Mouse (Mus musculus) kidney, adult 11 months (tissue): ENCODE measurements at regions not wholly inside any gene's neighbourhood (a gene's known extent, or its start where the extent isn't known, plus 50 kb on each side); places are given as distances from the start of the nearest gene placed in this dataset.

Experiments
- DNase-seq: peaks from one replicate; pipeline ENCODE4 v3.0.0; 2022

DNA sequence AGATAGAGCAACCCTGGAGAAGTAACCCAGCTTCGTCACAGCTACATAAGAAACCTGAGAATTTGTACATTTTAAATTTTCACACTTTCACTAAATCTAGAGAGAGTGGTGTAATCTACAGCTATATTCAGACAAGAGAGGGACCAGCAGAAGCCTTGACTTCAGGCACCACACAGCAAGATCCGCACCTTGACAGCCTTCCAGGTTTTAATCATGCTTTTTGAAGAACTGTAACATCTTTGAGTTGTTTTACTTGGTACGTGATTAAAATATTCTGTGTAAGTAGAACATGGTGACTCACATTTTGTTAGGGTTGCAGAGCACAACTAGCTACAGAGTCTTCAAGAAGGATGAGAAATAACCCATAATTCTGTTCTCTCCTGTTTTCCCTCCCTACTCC lies 97.6 kb upstream of the Trp63 start:
- DNase-seq, result no peak

DNA sequence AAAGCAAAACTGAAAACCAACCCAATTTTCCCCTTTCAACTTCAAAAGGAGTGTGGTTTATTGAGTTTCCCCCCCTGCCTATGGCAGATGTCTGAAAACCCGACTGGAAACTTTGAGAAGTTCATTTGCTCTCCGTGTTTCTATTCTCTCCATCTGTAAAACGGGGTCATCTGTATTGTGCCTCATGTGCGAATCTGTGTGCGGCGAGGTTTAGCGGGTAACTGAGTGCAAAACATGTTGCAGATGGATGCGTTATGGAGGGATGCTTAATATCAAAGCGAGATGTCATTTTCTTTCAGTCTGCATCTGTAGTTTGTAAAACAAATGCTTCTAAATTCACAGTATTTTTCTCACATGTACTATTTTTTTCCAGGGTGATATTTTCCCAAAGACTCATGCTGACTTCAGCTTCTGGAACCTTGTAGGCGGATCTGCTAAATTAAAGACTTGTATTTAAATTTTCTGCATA lies 95.7 kb upstream of the Trp63 start:
- DNase-seq, result no peak

DNA sequence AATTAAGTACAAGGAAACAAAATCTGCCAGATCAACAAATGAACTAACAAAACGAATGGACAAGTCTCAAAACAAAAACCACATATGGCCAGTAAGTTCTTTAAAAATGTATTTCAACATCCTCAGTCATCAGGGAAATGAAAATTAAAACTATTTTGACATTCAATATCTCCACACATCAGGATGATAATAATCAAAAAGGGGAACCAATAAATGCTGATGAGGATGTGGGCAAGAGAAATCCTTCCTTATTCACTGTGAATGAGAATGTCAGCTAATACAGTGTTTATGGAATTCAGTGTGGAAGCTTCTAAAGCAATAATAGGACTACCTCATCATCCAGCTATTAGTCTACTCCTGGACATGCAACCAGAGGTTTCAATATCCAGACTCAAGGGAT lies 86.1 kb upstream of the Trp63 start:
- DNase-seq, result no peak

DNA sequence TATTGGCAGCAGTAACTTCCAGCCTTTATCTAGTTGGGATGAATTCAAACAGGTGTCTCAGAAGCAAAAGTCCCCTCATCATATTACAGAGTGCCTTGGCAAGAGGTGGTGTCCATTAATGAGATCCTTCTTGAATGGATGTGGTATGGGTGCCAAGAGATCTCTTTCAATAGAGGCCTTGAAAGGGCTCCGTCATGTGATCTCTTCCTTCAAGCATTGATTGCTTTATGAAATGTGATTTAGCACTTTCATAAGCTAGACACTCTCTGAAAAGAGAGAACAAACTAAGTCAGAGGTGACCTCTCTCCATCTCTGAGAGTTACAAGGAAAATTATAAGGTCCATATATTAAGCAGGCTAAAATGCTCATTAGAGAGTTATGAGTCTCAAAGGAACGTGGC lies 80.4 kb upstream of the Trp63 start:
- DNase-seq, result no peak

DNA sequence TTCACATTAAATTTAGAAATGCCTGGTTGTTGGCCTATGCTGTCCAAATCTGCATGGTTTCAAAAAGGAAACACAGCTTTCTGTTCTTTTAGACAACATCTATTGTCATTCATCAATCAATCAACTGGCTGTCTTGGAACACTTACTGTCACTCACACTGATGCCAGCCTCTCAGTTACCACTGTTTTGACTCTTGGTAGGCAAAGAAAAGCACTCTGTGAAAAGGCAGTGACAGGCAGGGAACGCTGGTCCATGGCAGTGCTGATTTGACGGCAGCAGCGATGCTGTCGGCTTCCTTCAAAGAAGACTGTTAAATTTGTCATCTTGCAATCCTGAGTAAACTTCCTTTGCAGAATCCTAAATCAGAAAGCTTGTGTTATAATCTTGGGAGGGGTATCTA lies 68.3 kb upstream of the Trp63 start:
- no peak for DNase-seq

DNA sequence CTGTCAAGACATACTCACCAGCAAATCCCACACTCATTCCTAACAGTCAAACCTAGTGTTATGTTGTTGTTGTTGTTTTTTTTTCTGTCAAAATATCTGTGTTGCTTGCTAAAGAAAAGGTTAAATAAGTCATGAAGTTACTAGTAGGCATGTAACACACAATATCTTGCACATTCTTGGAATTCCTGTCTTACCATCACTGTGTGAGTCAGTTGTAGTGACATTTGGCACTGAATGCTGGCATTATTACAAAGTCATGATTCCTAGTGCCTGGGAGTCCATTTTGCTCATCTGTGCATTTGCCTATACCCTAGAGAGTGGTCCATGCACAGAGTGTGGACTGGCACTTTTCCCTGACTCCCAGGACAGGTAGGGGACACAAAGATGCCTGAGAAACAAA lies 67.9 kb upstream of the Trp63 start:
- DNase-seq, result no peak

DNA sequence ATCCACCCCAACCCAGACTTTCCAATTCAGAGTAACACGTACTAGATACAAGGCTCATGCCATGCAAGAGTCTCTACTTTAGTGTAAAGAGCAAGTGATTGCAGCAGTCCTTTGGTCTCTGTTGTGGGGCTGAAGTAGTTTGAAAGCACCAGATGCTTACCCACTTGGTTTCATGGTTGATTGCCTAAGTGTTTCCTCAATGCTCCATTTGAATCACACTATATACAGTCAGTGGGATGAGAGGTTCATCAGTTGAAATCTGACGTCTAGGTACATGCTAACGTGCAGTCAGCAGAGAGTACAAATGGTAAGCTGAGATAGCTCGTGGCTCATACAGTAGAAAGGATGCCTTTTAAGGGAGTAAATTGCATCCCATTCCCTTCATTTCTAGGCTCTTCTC lies 64.7 kb upstream of the Trp63 start:
- no peak for DNase-seq

DNA sequence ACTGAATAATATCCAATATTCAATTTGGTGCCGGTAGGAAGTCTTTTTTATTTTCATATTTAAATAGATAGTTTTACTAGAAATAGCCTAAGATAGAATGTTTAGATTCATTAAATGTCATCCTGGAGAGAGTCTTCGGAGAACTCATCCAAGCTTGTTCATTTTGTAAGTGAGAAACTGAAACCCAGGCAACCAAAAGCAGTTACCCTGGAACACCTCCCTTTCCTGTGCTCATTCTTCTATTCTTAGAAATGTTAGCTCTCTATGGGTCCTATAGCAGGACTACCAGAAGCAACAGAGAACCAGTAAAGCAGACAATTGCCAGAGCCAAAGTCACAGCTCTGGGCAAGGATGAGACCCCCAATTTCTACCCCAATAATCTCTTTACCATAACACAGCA lies 60.9 kb upstream of the Trp63 start:
- DNase-seq, result no peak

DNA sequence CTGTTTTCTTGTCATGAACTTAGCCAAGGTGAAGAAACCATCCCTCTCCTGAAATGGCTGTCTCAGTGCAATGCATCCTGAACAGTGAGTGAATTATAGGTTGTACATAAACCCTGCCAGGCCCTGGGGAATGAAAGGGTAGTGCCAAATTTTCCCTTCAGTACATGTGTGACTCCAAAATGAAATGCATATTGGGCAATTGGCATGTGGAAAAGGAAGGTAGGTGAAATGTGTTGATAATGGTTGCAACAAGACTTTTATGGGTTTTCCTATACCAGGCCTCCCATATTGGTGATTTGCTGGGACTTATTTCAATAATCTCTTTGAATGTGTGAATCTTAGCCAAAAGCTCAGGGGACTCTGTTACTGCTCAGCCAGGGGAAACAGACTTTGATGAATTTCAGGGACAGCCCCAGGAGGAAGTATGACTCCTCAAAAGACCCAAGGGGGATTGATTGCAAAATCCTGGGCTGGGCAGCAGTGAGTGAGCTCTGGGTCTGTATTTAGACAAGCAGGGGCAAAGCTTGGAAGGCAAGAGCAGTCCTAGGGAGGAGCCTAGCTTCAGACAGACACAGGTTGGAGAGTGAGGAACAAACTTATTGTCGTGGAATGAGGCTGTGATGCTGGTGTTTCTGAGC lies 59.5 kb upstream of the Trp63 start:
- DNase-seq, result no peak

DNA sequence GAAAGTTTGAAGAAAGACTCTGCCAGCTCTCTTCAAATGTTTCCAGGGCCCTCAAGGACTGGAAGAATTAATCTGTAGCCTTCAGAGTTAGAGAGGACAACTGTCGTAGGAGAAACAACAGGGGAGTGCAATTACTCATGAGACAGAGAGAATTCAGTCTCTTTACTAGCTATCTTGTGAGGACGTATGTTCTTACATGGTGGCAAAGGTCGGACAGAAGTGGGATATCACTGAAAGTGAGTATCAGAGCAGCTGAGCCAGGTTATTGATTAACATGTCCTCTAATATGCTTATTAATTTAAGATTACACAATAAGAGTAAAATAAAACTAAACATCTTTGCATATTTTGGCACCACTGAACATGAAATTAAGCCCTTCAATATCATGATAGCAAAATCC lies 53.8 kb upstream of the Trp63 start:
- DNase-seq, result no peak

DNA sequence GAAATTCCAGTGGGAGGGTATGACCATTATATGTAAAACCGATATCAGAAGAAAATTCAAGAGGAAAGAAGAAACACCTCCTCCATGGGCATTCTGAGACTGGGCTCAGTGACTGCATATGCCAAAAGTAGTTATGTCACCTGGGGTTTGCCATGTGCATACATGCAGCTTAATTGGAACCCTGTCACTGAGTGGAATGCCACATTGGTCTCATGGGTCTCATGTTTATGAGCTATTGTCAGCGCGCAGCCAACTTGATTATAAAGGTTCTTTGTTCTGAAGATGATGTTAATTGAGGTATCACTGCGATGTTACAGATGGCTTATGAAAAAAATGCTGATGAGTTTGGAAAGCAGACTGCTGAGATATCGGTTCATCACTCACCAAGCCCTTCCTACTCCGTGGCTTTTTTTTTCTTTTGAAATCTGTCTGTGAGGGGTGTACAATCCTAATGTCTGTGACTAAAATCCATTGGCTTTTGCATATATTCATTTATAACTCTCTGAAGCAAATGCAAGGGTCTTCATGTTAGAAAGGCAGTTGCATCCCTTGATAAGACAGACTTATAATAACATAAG lies 52.3 kb upstream of the Trp63 start:
- DNase-seq, result no peak
